Mouse (Mus musculus) urinary bladder, adult 18-20 months (tissue): Measurements from ENCODE around the gene Zmynd8.
A peak's percentile ranks its signal among the peaks of the same experiment; 100 is the strongest.

Experiments
- DNase-seq, 2 experiments: peaks; one replicate each; pipeline ENCODE4 v3.0.0; 2022; ENCODE audit warnings: low spot score in 2 of 2, mixed read lengths in 2 of 2

Zmynd8 gene

DNA sequence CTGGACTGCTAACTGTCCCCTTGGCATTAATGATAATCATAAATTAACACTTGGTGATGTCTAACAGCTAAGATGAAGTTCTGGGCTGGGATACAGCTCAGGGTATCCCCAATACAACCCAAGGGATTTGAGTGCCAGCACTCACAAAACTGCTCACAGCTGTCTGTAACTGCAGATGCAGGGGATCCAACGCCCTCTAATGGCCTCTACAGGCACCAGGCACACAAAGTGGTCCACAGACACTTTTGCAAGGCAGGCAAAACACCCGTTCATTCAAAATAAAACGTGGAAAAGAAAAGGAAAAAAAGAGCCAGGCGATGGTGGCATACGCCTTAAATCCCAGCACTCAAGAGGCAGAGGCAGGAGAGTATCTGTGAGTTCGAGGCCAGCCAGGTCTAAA, 658 bp upstream of the Zmynd8 start:
- no peak for DNase-seq

DNA sequence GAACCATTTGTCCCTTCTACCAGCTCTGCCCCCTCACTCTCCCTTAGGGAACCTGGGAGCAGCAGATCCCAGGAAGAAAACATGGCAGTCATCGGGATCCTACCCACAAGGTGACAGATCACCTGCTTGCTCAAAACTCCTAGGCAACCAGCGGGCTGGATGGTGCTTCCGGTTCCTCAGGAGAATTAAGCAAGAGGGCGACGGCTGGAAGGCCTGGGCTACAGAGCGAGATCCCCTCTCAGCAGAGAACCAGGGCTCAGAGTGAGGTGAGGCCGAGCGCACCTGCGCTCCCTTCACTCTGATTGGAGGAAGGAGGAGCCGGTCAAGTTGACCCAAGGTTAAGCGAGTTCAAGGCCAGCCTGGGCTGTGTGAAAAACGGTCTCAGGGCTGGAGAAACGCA, 2.6 kb downstream of the Zmynd8 start:
- DNase-seq = no peak

DNA sequence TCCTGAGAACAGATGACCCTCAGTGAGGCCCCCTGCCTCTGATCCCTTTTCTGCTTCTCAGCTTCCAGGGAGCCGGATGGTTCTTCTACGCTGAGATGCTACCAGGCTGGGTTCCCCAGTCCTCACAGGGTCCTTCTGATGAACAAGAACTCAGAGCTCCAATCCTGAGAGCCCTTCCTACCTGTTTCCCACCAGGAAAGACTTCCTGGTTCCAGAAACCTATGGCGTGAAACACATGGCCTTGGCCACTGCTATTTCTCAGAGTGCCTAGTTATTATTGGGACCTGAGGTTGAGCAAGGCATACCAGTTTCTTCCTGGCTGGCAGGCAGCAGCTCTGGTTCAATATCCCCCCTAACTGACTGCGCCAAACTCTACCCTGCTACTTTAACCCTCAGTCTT, 3.1 kb downstream of the Zmynd8 start:
- DNase-seq = no peak

DNA sequence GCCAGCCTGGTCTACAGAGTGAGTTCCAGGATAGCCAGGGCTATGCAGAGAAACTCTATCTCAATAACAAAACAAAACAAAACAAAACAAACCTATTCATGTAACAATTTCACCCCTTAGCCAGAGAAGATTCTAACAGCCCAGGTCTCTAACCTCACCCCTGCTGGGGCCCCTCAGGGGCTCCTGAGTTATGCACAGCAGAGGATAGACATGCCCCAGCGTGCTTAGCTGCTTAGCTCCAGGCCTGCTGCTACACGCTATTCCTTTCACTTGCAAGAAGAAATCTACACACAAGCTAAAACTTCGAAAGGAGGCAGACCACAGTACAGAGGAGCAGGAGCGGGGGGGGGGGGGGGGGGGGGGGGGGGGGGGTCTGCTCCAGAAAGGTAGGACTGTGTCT, 4.3 kb downstream of the Zmynd8 start:
- no peak for DNase-seq

DNA sequence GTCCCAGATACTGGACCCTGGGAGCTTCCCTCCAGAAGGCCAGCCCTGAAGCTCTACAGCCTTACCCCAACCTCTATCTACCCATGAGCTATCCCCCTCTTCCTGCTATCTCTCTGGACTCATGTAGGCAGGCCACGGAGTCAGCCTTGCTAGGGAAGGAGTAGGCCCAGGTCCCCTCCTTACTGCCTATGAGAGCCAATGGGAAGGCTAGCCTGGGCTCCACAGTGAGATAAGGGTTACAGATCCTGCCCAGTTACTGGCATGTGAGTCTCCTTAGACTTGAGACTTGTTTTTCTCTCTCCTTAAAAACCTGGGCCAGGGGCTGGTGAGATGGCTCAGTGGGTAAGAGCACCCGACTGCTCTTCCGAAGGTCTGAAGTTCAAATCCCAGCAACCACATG, 5.6 kb downstream of the Zmynd8 start:
- DNase-seq = no peak

DNA sequence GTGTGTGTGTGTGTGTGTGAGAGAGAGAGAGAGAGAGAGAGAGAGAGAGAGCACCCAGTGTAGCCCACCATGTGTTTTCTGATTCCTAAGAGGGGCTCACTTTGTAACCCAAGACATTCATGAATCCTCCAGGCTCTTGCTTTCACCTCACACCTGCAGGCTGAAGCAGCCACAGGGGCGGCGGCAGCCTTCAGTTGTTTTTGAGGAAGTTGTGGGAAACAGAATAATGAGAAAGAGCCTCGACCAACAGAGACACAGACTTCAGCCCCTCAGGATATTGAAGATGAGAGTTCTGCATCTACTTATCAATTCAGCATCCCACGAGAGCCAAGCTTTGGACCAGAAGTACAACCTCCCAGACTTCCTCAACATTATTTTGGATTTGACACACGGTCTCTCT, 6.2 kb downstream of the Zmynd8 start:
- DNase-seq = no peak

DNA sequence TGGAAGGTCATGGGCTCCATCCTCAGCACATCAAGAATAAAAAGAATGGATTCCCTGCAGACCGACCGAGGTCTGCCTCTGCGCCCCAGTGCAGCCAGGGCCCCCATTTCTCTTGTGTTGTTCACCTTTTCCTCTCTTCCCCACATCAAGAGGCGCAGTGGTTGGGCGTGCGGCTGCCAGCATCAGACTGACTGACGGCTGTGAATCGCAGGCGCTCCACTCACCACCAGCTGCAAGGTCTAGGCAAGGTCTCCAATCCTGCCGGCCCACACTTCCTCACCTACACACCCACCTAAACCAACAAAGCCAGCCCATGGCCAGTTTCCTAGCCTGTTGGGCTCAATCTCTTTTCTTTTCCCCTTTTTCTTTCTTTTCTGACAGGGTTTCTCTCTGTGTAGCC, 8.4 kb downstream of the Zmynd8 start:
- no peak for DNase-seq

DNA sequence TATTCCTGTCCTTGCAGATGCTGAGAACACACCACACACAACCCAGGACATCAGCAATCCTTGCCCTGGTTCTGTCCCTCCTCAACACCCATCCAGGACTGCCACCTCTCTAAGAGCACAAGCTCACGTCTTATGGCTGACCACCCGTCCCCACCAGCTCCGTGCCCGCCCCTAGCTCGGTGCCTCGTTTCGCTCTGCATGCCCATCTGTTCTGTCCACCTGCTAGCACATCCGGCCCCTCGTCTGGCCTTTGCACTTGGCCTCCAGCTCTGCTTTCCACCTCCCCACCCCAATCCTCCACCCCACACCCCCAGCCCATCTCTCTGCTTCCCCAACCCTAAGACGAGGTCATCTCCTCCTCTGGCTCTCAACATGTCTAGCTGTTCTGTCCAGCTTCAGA, 8.9 kb downstream of the Zmynd8 start:
- no peak for DNase-seq

DNA sequence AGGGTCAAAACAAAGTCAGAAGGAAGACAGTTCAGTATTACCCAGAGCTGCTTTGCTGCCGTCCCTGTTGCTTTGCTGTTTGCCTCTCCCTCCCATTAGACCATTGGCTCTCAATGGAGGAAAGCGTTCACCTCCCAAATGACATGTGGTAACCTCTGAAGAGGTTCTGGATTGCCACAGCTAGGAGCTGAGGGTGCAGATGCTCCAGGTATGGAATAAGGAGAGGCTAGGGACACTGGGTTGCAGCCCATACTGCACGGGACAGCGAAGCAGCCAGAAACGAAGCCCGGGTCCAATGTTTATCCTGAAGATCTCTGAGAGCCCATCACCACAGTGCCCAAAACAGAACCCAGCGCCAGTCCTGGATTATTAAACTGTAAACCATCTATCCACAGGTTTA, 9.6 kb downstream of the Zmynd8 start:
- no peak for DNase-seq

DNA sequence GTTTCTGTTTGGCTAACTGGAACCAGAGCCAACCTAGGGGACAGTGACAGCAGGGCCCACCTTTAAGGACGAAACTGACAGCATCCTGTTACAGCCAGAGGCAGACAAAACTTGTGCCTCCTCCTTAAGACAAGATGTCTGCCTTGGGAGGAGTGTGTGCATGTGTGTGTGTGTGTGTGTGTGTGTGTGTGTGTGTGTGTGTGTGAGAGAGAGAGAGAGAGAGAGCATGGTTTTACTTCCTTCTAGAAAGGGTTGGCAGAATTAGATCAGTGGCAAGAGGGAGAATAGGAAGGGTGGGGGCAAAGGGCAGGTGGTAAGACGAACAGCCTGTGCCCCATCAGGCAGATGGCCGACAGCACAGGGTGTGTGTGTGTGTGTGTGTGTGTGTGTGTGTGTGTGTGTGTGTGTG, 10.0 kb downstream of the Zmynd8 start:
- DNase-seq = no peak

DNA sequence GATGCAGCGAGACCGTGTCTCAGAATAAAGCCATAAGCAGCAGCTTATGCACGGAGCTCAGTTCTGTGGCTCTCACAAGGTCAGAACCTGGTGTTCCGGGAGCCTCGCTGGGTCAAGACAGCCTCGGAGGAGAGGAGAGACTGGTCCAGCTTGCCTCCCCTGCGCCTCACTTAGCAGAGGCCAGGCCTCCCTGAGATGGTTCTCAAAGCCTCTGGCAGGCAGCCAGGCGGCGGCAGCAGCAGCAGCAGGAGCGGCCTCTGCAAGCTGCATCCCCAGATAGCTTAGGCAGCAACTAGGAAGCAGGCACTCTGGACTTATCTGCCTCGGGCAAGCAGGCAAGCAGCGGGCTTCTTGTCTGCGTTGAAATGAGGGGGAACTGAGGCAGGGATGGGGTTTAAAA, 10.4 kb downstream of the Zmynd8 start:
- DNase-seq = peak in 1 of 2 experiments; percentile 78

DNA sequence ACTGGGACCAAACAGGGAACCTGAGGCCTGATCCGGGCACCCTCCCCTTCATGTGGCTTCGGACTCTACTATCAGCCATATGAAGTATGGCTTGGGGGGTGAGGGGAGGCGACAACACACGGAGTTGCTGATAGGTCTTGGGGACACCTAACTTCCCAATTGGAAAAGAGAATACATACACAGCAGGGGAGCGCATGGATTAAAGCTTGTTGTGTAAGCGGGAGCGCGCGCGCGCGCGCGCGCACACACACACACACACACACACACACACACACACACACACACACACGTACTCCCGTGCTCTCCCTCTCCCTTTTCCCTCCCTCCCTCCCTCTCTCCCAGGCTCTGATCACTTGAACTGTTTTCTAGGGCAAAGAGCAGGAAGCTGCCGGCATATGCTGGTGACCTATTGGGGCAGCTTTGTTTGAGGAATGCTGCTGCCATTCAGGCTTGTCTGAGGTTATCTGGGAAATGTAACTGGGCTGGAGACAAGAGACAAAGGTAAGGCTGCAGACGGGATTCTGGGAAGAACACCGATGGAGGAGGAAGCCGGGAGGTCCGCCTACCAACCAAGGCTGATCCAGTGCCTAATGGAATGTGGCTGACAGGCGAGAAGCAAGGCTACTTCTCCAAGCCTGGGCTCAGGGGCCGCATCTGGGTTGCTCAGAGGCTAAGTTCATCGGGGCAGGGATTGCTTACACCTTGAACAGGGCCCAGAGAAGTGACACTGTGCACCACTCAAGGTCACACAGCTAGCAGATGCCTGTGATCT, 11.8 kb downstream of the Zmynd8 start:
- peak in 1 of 2 experiments; percentile 52 for DNase-seq

DNA sequence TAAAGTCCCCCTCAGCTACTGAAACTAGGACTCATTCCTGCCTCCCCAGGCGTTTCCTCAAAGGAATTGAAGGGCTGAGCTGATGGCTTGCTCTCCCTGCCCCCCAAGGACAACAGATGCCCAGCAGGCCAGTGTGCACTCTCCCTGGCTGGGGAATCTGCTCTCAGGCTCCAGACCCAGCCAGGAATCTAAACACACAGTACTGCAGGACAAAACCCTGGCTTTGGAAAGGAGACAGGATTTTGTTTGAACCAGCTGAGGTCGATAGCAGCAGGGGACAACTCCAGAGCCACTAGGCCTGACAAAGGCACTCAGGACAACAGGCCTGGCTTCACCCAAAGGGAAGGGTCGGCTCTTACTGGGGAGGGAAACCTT, 12.3 kb downstream of the Zmynd8 start:
- DNase-seq = no peak

DNA sequence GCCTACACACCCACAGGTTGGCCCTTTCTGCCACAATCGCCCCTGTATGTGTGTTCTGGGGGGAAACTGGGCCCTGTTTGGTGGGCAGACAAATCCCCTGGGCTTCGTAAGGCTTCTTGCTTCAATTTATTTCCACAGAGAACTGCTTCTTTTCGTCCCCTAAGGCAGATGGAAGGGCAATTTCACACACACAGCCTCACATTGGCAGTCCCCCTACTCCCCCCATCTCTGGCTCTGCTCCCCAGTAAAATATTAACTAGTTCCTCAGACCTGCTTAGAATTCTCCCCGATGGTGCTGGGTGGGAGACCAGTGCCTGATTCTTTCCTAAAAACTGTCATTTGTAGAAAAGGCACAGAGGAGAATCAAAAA, 12.9 kb downstream of the Zmynd8 start:
- DNase-seq = no peak

DNA sequence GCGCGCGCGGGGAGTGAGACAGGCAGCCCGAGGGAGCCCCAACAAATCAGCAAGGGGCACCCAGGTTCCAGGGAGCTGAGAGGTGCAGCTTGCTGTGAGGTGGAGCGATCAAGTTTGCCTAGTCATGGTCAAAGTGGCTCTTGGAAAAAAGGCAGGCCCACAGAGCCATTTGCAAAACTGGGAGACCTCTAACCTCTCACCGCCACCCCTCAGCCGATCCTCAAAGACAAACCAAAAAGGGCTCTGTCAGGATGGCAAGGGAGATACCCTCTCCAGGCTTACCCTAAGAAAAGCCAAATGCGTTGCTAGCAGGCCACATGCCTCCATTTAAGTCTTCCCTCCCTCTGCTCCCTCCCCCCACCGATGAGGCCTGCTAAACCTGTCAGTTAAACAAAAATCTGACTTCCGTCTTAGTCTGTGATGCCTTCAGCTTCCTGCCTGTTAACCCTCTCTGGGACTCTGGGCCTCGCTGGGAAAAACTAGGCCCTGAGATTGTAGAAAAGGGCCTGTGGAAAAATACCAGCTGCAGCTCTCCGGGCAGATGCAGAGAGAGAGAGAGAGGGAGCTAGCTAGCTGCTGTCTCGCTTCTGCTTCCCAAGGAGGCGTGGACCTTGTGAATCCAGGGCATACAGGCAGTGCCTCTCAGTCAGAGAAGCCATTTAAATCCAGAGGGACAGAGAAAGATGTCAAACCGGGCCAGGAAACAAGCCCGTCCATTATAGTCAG, 13.4 kb downstream of the Zmynd8 start:
- DNase-seq = no peak

DNA sequence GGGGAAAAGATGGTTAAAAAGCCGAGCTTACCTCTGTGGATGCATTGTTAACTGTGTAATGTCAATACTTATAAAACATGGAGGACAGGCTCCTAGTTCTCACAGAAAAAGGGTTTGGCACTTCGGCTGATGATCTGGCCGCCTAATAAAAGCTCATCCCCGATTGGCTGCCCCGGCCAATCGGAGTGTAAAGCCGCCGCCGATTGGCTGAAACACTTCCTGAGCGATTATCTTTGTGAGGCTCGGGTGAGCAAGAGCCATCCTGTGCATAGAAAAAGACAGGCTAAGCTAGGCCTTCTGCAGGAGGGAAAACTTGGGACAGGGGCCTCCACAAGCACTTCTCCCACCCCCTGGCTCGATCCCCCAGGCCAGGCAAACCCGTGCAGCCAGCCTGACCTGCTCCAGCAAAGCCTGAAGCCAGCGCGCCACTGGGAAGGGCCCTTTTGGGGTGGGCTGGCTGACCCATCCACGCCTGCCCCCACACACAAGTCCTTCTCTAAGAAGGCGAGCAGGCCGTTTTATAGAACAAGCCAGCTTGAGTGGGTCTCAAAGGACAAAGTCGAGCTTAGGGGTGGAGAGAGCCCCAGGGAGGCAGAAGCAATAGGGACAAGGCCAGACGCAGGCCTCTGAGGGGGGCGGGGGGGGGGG, 14.1 kb downstream of the Zmynd8 start:
- peak; percentile 95 to 98 for DNase-seq

DNA sequence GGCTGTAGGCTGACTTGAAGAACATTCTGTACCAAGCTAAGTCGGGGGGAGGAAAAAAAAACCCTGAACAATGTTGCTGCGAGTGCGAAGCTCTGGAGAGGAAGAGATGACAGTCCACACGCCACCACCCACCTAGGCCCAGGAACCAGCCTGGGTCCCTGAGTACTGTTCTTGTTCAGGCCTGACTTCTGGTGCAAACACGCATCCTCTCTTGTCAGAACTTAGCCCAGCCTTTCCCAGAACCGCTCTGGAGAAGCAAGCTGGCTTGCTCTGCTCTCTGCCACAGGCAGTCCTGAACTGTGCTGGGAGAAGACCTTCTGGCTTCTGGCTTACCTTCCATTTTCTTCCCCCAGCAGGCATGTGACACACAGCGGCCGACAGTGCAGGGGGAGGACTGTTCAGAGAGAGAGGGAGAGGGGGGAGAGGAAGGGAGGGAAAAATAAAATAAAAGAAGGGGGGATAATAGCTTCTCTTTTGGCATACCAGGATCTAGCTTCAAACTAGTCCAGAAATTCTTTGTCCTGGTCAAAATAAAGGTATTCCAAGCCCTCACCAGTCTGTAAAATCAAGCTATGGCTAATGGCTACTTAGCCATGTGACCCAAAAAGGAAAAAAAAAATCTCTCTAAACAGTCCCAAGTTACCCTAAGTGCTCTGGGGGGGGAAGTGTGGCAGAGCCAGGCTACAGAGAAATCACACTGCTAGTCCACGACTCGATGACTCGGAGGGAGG, 14.8 kb downstream of the Zmynd8 start:
- DNase-seq = peak in 1 of 2 experiments; percentile 62

DNA sequence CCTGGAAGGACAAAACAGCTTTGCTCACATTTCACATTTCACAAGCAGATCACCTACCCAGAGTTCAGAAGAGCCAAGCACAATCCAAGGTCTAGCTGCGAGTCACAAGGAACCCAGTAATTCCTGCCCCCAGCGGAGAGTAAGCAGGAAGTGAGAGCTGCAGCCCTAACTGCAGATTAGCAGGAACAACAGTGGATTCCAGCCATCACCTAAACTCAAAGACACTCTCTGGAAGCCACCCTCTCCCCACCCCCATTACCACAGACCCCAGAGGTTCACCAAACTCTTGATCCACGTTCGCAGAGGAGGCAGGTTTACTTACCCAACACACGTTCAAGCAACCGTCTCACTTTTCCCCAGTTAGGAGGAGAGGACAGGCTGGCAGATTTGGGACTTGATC, 15.8 kb downstream of the Zmynd8 start:
- DNase-seq = no peak

DNA sequence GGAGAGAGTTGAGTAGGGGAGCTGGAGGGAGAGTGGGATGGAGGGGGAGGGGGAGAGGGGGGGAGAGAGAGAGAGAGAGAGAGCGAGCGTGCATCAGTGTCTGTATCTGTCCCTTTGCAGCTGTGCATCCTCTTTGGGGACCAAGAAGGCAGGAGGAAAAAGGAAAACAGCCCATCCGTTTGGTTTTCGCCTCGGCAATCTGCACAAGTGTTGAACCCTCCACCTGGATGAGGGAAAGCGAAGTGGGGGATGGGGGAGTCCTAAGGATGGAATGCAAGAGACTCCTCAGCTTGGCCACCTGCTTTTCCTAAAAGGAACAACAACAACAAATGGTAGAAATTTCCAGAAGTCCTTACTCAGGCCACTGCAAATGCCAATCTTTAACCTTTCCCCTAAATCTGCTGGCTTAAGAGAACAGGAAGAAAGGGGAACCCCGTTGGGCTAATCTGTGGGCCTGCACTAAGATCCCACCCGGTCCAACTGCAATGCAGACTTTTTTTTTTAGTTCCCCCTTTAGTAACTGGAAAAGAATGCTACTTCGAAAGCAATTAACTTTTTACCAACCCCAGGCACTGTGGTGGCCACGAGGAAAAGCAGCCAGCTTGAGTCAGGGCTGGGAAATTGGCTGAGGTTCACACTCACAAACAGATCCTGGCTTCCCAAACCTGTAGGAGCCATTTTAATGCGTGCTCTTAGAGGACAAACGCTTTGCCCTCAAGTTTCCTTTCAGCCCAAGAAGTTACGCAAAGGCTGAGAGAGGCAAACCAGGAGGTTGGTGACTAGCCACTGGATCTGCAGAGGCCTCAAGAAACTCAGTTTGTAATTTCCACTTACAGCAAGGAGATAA, 17.0 kb downstream of the Zmynd8 start:
- no peak for DNase-seq

DNA sequence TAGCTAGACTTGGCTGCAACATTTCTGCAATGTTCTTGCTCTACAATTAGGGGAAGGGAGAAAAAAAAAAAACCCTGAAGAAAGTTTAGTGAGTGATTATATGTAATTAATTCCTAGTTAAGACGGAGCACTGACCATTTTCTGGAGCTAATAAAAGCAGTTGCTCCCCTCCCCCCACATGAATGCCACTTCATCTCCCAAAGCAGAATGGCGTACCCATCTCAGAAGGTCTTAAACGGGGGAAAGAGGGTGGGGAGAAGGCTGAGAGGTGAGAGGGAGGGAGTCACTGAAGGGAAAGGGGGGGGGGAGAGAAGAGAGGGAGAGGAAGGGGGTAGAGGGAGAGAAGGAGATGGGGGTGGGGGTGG, 17.6 kb downstream of the Zmynd8 start:
- DNase-seq = no peak

DNA sequence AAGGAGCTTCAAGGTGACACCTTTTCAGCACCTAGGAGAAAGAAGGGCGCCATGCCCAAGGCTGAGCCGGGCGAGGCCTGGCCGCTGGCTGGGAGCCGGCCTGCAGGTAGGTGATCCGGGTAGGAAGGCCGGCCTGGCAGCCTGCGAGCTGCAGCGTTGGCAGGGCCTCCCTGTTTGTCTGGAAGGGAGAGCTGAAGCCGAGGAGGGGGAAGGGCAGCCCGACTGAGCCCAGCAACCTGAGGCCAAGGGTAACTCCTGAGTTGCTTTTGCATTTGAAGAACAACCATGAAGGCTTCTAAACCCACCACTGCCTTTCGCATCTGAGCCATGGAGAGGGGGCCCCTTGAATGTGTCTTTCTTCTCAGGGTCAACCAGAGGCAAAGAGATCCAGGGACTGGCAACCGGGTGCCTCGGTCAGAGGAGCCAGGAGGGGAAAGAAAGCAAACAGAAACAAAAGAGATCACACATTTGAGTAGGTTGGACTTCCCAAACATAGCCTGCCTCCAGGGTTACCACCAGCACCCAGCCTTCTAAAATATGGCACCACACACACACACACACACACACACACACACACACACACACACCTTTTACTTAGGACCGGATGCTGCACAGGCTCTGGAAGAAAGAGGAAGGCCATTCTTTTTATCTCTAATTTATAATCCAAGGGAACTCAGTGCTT, 18.2 kb downstream of the Zmynd8 start:
- DNase-seq = peak; percentile 71 to 76
